Mouse (Mus musculus) ZHBTc4 (cell line): ENCODE results near the gene G0s2.
"Not testable (repeated sequence)": the region's sequence is repeated elsewhere in the genome, so short reads cannot be mapped to it uniquely, and the experiment has no call there.

Experiments used
- DNase-seq: peaks from one replicate; pipeline ENCODE4 v3.0.0-alpha.2; 2011; ENCODE audit warnings: low read depth, low spot score

Gene G0s2

DNA sequence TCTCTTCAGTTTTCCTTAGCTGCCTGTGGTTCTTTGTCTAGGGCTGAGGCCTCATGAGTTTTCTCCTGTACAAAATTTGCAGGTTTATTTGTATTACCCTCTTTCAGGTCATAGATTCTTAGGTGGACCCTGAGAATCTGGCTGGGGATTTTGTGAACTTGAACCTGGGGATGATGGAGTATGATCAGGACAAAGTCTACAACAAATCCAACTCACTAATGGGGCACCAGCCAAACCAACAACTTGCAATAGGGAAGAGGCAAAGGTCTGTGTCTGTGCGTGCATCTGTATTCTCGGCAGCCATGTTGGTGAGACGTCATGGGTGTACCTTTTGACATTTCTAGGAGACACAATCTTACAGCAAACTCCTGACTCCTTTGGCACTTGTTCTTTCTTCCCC, 16.1 kb upstream of the G0s2 start:
- no peak for DNase-seq

DNA sequence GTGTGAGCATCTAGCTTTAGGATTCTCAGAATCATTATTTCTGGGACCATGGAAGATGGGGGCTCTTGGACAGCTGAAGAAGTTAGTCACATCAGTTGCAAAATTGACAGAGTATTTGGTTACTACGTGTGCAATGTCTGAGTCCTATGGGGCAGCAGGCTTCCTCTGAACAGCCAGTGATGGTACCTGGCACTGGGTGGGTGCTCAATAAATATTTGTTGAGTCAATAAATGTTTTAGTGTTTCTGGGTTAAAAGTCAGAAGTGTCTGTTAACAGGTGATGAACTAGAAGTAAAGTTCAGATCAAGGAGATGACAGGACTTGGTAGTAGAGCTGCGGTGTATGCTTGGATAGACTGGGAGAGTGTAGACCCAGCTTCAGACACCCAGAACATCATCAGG, 14.6 kb upstream of the G0s2 start:
- no peak for DNase-seq

DNA sequence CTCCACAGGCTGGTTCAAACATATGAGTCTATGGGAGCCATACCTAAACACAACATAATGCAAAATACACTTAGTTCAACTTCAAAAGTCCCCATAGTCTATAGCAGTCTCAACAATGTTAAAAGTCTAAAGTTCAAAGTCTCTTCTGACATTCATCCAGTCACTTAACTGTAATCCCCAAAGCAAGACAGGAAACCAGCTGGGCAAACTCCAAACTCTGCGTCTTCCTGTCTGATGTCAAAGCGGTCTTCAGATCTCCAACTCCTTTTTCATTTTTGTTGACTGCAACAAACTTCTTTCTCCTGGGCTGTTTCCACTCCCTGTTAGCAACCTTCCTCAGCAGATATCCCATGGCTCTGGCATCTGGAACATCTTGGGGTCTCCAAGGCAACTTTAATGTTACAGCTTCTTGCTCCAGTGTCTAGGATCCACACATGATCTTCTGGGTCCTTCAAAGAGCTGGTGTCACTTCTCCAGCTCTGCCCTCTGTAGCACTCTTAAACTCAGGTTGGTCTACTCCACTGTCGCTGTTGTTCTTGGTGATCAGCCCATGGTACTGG, 12.8 kb upstream of the G0s2 start:
- not testable (repeated sequence) for DNase-seq

DNA sequence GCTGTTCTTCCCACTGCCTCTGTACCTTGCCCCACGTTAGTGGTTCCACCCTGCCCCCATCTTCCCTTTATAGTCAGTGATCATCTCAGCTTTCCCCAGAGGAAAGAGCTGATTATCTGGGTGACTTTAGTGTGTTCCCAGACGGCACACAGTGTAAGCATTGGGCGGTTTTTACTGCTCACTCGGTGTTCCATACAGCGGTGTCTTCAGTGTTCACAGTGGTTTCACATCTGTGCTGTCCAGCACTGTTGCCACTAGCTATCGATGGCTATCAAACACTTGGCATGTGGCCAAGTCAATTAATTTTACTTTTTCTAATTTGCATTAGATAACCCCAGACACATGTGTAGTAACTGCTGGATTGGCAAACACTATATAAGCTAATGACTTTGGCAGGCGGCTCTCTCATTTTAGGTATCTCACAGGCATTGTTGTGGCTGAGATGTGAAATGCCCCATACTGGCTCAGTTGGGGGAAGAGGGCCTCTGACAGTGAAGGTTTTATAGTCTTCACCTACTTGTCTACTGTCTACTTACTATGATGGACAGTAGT, 11.3 kb upstream of the G0s2 start:
- no peak for DNase-seq

DNA sequence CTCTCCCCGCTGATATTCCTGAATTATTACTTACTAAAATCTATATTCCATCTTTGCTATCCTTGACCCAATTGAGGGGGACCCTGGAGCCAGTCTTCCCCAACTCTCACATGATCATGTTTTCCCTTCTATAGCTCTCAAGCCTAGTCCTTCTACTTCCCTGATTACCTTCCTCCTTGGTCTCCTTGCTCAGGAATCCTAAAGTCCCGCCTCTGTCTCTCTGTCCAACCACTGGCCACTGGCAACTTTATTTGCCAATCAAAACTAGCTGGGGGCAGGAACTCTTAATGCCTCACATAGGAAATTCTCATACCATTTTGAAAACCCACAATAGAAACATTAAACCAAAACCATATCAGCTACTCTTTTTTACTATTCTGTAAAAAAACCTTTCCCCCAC, 8.3 kb upstream of the G0s2 start:
- DNase-seq, result no peak

DNA sequence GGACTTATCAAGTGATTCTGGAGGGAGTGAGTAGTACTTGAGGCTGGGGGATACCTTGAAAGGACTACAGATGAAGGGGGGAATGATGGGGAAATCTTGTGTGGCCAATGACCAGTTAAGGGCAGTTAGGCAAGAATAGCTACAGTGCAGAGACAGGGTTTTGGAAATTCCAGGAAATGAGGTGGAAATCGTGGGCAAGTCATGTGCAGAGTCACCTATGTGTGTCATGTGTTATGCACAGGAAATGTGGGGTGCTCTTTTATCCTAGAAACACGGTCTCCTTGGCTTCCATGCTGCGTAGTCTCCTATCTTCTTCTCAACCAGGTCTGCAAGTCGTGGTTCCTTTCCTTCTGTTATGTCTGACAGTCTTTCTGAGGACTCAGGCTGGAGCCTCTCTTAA, 6.5 kb upstream of the G0s2 start:
- DNase-seq, result no peak

DNA sequence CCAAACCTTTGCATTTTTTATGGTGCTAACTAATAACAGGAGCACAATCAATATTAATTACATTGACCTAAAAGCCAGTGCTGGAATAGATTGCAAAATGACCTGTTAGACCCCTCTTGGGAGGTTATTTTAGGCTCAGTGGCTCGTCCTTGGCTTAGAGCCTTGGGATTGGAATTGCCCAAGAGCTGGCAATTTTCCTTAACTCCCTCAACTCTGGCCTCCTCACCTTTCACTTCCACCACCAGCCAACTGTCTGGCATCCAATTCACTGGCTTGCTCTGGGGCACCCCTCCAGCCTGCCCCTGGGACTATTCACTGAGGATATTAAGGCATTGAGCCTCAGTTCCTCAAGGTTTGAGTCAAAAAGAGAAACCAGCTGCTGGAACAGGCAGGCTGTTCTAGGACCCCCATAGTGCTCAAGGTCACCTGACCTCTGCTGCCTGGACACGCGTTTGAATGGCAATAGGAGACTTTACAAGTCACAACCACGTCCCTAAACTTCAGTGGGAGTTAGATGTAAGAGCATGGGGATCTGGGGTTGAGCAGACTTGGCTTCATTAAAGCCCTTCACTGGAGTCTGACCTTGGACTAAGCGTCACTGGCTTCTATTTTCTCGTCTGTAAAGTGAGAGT, 5.5 kb upstream of the G0s2 start:
- DNase-seq, result peak; percentile 37

DNA sequence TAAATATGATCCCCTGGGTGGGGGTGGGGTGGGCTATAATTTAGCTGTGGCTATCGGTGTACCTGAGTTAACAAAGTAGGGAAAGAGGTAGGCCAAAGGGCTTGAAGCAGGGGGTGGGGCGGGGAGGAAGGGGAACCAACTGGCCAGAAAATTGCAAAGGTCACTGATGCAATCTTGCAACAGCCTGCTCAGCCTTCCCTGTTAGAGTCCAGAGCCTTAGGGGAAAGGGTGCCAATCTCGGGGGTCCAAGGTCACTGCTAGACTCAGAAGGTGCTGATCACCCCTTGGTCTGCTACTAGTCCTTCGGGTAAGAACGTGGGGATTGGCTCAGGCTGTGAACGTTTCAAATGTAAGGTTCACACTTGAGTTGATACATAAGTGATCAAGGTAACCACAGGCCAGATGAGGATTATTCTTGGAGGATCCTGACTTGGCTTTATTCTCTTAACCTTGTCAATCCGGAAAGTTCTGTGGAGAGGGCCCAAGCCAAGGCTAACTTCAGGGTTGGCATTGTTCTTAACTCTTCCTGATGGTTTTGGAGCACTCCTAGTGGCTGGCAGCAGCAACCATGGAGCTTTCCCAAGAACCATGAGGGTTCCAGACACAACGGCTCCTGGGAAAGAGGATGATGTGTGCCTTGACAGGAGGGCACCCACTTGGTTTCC, 1.5 kb upstream of the G0s2 start:
- DNase-seq, result no peak

DNA sequence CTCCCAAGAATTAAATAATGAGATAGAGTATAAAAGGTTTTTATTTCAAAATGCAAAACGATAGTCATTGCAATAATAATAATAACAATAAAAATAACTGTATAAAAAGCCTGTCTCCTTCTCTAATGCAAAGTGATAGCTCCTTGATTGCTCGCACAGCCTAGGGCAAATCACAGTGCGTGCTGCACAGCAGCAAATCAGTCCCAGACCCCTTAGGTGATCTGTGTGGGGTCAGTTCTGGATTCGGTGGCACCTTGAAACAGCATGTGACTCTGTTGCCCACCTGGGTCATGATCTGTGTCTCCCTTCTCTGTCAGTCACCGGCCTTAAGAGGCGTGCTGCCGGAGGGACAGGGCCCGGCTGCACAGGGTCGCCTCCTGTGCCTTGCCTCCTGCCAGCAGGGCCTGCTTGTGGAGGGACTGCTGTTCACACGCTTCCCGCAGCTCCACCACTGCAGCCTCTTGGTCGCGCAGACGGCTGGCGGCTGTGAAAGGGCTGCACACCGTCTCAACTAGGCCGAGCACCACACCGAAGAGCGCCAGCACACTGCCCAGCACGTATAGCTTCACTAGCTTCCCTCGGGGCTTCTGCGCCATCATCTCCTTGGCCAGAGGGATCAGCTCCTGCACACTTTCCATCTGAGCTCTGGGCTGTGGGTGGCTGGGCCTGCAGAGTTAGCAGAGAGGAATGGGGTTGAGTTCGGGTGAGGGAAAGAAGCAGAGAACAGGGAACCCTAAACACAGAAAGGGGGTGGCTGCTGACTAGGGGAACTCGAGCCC, 691 bp downstream of the G0s2 start:
- DNase-seq, result peak; percentile 60

DNA sequence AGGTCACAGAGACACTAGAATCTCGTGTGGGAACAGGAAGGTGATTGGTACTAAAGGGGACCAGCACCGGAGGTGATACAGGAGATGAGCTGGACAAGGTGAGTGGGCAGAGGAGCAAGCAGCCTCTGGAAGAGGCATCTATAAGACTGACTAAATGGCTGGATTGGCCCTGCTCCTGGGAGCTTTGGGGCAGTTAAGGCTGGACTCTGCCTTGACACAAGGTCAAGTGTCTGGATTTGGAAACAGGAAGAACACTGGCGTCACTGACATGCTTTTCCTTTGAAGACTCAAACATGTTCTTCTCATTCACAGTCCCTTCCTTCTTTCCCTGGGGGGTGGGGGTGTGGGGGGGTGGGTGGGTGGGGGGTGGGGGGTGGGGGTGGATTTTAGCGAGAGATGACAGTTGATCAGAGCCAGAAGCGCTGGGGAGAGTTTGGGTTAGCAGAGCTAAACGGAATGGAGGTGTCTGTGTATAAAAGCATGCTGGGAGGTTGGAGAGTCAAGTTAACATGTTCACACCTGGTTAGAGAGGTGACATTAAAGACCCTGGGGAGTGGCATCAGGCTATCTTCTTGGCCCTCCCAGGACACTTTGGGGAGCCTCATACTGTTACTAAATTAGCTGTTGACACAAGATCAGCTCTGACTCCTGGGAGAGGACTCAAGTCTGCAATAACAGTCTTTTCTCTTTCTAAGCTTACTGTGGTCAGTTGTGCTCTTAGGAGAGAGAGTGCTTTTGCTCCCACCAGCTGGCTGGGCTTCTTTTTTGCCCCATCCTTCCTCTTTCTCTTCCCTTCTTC, 1.9 kb downstream of the G0s2 start:
- no peak for DNase-seq

DNA sequence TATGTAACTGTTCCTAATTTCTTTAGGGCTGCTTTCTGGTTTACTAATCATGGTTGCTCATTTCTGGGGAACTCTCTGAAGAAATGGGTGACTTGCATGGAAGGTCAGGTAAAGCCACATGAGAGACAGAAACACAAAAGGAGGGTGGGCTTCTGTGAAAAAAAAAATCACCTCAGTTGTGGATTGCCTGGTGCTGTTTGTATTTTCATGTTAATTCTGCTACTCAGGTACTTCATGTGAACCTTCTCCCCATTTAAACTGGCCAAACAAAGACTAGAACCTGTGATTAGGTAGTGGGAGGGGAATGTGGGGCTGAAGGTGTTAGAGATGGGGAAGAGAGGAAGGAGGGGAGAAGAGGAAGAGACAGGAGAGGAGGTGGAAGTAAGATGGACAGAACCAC, 7.3 kb downstream of the G0s2 start:
- no peak for DNase-seq

DNA sequence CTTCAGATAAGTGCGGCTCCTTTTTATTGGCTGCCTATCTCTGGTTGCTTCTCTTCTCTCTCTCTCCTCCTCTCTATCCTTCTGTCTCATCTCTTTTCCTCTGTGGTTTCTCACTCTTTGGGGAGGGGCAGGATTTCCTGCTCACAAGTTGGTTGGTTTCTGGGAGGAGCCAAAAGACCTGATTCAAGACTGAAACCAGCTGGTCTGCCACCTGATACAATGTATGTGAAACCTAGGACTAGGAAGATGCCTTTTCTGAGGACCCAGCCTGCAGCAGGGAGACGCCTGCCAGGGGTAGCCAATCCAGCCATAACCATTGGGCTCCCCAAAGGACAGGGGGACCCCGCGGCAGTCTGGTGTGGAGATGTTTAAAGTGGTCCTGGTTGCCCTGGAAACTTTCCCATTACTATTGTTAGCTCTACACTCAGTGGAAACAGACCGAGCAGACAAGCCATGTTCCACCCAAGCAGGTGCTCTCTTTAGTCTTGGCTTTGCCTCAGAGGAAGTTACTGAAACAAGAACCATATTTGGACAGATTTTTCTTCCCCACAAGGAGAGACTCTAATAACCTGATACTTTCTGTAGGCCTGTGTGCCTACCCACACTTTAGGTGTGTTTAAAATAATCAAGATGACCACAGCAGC, 8.9 kb downstream of the G0s2 start, which contains the start of gene Hsd11b1:
Gene Hsd11b1, minus strand, starts transcription at position 121 of the 644 bp plus-strand sequence.
- no peak for DNase-seq

DNA sequence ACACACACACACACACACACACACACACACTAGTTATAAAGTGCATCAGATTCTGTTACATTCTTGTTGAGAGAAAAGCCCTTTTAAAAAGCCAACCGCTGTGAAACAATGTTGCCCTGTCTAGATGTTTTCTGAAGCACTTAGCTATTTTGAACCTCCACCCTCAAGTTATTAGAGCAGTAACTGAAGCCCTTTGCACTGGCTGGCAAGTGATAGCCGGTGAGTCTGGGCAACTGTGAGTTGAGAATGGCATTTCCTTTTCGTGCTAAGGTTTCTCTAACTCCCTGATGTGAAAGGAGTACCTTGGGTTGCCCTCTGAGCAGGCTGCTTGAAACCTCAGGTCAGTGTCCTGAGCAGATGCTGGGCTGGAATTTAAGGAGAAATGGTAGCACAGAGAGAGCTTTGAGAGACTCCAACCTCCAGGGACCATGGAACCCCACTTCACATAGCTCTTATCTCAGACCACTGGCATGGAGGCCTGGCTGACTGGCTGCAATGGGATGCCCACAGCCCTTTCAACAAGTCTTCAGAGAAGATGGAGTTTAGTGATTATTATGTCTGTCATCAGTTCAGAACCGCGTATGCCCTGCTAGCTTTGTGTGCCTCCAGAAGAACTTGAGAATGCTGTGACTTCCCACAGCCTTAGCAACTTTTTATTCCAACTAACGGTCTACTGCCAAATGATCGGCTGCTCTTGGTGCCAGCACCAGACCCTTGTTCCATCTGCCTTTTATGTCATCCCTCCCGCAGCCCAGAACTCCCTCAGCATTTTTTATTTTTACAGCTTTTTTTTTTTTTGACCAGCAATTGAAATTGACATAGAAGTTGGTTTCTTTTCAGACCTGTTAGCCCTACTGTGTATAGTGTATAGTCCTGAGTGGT, 9.8 kb downstream of the G0s2 start:
- no peak for DNase-seq

DNA sequence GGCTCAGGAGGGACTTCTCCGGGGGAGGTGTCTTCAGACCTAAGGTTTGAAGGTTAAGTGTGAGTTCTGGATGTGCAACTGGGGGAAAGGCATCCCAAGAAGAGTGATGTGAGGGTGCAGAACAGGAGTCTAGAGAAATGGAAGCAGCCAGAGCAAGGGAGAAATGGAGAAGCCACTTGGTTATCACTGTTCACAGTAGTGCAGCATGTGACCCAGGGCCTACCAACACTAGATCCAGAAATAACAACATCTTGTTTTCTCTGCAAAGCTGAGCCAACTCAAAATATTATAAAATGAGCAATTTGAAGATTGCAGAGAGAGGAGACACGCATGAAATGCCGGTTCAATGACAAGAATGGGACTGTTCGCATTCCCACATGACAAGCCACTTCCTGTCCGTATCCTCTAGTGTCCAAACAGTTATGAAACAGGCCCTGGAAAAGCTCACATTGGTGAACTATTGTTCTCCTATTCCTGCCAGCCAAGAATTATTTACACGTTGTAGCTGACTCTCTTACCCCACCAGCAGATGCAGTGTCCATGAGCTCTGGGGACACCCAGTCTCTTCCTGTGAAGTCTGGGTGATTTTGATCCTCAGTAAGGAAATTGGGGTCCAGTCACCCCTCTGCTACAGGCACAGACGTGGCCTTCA, 11.0 kb downstream of the G0s2 start:
- no peak for DNase-seq

DNA sequence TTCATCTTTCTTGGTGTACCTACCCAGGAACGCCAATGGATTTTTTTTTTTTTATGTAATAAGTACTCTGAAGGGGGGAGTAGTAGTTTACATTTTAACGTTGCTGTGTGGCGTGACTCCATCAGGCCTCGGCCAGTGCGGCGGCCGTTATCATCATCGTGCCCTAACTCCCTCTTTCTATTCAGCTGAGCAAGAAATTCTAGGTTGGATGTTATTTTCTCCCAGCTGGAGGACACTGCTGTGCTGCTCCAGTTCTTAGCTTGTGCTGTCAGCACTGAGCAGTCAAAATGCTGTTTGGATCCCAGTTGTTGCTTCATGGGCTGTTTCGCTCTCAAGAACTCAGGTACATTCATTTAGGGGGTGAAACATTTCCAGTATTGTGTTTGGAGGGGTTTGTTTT, 13.5 kb downstream of the G0s2 start:
- no peak for DNase-seq

DNA sequence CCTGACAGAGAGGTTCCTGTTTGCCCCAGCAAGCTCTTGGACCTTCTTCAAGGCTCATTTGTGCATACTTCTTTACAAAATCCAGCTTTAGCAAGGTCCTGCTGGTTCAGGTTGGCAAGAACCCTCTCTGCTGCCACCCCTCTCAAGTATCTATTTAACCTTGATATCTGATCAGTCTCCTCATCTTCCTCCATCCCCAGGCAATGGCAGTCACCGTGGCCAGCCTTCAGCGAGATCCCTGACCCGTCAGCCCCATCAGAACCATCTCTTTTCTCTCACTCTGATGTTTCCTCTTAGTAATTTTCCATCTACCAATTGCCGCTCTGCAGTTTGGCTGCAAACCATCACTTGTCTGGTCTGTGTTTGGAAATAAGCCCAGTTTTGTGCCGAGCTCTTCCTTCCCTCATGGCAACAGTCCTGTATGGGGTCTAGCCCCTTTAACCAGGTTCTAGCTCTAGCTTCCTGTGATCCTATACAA, 16.4 kb downstream of the G0s2 start:
- no peak for DNase-seq

DNA sequence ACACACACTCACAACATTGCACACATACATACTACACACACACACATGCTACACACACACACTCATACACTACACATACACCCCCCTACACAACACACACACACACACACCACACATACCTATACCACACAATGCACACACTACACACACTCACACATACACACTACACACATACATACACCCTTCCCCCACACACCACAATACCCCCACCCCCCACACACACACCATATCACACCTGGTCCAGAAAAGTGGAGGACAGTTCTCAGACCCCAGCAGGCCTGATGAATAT, 16.8 kb downstream of the G0s2 start:
- no peak for DNase-seq

DNA sequence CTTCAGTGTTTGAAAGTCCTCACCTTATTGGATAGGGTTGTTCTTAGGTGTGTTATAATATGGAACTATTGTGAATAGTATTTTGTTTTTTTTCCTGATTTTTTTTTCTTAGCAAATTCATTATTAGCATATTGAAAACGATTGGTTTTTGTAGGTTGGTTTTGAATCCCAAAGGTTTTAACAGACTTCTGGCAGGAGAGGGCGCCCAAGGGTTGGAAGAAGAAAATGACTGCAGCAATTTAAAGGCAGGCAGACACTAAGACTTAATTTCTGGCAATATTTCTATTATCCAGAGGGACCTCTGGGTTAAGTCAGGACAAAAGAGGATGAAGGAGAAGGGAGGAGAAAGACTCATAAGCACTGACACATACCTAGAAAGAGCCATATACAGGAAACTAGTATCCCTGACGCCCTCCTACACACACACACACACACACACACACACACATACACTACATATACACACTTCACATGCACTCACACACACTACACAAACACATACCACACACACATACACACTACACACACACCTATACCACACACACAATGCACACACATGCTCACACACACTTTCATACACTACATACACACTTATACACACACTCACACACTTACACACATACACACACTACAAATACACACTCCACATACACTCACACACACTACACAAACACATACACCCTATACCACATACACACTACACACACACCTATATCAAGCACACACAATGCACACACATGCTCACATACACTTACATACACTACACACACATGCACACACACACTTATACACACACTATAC, 17.3 kb downstream of the G0s2 start:
- DNase-seq, result peak; percentile 21

DNA sequence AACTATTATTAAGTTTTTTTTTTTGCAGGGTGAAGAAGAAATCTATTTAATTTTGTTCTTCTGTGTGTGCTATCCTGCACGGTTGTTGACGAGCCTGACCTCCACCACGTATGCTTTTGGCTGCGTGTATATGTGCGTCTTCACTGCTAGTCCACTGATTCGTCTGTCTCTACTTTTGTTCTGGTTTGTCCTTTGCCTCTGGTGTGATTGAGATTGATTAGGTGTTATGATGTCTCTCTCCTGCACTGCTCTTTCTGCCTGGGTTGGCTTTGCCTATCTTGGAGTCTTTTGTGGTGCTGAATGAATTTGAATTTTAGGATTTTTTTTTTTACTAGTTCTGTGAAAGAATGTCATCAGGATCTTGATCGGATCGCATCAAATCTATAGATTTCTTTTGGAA, 18.0 kb downstream of the G0s2 start:
- DNase-seq, result no peak
